Mouse (Mus musculus): ENCODE measurements around the gene Lmcd1. TPM values are rescaled to one million over a fixed set of nuclear protein-coding genes. Genes with fewer than 3 reads are reported as not detected.

Lmcd1 gene
- polyA plus RNA-seq (2012): not detected in 2 replicates

DNA sequence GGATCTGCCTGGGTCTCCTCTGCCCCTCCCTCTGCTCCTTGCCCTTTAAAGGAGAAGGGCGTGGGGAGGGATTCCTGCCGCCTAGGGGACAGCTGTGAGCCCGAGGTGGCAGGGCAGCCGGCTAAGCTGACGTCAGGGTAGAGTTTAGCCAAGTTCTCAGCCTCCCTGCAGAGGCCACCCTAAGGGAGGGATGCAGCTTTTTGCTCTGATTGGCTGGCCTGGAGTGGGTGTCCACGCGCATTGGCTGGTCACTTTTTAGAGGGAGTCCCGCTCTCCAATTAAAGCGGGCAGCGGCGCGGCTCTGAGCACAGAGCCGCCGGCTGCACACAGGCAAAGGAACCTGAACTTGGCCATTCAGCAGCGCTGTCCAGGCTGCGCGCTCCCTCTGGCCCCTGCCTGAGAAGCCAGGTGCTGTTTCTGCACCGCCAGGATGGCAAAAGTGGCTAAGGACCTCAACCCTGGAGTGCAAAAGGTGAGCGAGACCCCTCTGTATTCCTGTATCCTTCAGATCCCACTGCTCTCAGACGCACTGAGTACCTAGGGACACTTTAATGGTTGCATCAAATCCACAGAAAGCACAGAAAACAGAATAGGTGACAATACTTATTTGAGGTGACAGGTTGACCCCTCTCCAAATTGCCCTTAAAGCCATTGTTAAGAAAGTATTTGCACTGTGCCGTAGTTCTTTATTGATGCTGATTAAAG is at the start of gene Lmcd1:
TSS of gene Lmcd1 (plus strand) at position 258 of the 705 bp plus-strand sequence.
- no peak for TF ChIP-seq GATA1 (IDR thresholded peaks at IDR 0.05; ENCODE audit: low read length)

DNA sequence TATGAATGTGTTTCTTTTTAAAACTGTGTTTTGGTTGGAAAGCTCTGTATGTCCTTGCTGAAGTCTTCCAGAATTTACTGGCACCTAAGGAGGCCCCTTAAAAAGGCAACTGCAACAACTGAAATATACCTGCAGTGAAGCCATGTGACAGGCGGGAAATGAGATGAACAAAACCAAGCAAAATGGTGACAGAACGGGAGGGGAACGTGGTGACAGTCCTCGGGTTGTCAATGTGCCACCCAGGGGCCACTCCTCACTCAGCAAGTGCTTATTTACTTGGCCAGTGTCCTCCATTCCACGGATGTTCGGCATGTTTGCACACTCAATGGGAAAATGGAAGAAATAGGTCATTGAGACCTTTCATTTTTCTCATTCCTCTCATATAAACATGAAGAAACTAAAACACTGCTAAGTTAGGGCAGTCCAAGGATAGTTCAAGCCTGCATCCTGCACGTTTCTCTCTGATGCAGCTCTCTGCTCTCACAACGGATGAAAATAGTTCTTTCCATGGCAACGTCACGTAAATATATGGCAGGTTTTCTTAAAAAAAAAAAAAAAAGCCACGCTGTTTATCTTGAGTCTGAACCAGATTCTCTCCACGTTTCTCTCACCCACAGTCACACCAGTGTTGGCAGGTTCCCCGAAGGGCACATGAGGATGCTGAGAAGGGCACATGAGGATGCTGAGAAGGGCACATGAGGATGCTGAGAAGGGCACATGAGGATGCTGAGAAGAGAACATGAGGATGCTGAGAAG is 49.5 kb upstream of the Lmcd1 start:
- TF ChIP-seq GATA1 (IDR thresholded peaks at IDR 0.05; ENCODE audit: low read length): no peak

DNA sequence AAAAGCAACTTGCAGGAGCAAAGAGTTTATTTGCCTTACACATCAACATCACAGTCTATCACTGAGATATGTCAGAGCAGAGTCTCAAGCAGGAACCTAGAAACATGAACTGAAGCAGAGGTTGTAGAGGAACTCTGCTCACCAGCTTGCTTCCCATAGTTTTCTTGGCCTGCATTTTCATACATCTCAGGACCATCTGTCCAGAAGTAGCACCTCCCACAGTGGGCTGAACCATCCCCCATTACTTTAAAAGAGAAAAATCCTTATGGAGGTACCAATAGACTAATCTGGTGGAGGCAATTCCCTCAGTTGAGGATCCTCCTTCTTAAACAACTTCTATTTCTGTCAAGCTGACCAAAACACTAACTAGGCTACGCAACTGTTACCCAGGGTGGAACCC is 36.8 kb upstream of the Lmcd1 start:
- no peak for TF ChIP-seq GATA1 (IDR thresholded peaks at IDR 0.05; ENCODE audit: low read length)

DNA sequence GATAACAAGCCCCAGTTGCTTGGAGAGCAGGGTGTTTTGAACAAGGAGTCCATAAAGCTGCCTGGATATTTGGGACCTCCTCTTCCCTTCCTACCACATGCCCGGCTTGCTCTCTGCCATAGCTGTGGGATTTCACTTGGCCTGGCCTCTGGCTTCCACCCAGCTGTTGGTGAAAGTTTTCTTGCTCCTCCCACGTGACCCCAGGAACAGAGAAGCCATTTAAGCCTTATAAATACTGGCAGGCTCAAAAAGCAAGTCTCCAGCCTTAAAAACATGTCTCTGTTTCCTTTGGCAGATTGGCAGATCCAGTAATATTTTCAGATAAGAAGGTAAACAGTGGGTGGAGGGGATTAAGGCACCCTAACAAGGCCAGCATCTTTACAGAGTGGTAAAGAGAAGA is 31.3 kb upstream of the Lmcd1 start:
- no peak for TF ChIP-seq GATA1 (IDR thresholded peaks at IDR 0.05; ENCODE audit: low read length)

DNA sequence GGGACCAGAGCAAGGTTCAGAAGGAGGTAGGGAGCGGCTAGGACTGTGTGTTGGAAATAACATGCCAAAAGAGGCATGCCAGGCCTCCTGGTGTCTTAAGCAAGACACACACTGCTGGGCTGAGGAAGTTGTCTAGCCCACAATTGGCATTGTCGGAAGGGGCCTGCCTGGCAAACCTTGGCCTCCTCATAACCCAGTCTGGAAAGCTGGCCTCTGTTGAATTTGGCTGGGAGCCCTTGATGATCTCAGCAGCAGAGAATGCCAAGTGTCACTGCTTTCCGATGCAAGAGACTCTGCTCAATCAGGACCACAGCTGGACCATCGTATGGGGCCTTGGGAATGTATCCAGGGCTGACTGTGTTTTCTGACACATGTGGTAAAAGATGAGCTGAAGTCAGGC is 27.9 kb upstream of the Lmcd1 start:
- TF ChIP-seq GATA1 (IDR thresholded peaks at IDR 0.05; ENCODE audit: low read length): no peak

DNA sequence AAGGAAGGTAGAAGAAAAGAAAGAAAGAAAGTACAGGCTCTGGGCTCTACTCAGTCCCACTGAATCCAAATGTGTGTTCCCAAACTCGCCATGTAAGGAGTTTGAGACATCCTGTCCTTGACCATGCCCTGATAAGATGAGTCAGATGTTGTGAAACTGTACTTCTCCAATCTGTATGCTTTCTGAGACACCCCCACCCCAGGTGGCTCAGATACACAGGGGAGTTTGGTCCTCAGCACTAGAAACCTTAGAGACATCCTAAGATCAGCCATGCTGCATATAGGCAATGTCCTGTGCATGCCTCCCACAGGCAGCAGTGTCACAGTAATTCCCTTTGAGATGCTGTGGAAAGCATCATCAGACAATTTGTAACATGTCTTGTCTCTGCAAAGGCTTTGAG is 26.9 kb upstream of the Lmcd1 start:
- TF ChIP-seq GATA1 (IDR thresholded peaks at IDR 0.05; ENCODE audit: low read length): no peak

DNA sequence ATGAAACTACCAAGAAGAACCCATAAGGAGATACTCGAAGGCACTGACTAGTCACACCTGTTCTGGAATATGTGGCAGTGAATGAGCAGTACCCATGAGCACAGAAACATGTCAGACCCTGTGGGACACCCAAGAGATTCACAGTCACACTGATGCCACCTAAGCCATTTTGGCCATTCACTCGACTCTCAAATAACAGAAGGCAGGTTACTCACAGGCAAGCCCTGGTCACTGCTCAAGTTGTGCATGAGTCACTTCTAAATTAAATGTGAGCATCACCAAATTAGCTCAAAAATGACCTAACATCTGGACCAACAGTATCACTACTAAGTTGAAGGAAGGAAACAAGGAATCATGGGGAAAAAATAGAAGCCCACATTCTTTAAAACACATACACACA is 18.6 kb upstream of the Lmcd1 start:
- TF ChIP-seq GATA1 (IDR thresholded peaks at IDR 0.05; ENCODE audit: low read length): no peak

DNA sequence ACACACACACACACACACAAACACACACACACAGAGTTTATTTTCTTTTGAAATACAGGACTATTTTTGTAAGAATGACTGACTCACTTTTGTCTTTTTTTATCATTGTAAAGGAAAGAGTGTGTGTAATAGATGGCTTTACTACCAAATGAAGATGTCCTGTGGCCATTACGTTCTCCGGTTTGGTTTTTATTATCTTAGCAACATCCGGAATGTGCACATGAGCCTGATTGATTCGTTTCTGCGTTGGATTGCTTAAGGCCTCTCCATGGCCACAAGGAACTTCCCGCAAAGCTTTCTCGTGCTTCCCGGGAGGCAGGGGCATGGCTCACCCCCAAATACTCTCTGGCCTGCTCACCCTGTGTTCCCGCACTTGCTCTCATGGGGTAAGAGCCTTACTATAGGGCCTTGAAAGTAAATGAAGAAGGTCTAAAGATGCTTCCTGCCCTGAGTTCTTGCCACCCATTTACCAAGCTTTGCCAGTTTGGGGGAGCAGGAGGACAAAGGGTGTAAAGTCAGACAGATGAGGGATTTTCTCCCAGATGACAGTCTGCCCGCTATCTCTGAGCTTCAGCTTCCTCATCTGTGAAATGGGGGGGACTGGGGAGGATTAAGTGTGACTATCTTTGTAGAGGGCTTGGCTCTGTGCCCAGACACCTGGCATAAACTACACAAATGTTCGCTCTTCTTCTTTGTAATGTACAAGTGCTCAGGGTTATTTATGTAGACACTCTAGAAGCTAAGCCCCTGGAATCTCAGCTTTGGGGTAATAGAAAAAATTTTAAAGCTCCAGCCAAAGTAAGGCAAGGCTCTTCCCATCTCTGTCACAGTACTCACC is 18.0 kb upstream of the Lmcd1 start:
- TF ChIP-seq GATA1 (IDR thresholded peaks at IDR 0.05; ENCODE audit: low read length): no peak

DNA sequence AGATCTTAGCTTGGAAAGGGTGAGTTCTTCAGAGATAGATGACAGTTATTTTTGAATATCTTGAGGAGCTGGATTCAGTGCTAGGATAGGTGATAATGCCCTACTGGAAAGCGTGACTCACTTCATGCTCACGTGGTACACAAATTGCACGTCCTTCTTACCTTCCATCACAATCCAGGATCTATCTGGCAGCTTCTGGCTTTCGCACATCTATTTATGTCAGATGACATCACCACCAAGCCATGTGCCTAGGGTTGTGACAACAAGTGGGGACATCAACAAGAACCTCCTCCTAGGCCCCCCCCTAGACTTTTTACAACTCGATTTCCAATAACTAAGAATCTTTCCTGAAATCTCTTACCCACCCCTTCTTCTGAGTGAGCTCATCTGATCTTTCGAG is 17.0 kb upstream of the Lmcd1 start:
- no peak for TF ChIP-seq GATA1 (IDR thresholded peaks at IDR 0.05; ENCODE audit: low read length)

DNA sequence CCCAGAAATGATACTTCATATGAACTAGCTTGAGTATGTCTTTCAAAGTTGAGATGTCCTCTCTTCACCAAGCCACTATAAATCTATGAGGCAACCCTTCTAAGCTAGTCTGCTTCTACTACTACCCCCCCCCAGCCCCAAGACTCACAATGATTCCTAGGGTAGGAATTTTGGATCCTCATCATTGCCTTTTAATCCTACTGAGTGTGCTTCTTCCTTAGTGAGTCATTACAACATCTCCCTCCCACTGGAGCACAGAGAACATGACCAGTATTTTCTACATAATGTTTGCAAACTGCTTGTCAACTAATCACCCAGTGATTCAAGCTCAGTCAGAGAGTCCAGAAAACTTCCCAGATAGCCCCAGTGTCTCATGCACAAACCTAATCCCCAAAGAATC is 12.5 kb upstream of the Lmcd1 start:
- no peak for TF ChIP-seq GATA1 (IDR thresholded peaks at IDR 0.05; ENCODE audit: low read length)

DNA sequence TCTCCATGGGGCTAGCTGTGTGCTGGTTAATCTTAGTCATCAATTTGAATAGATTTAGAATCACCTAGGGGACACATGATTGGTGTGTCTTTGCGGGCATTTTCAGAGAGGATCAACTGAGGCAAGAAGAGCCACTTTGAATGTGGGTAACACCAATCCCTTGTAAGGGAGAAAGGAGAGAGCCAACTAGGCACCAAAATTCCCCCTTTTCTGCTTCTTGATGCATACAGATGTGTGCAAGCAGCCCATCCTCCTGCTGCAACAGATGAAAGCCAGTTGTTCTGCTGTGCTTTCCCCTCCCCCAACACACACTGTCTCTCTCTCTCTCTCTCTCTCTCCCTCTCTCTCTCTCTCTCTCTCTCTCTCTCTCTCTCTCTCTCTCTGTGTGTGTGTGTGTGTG is 9.2 kb upstream of the Lmcd1 start:
- TF ChIP-seq GATA1 (IDR thresholded peaks at IDR 0.05; ENCODE audit: low read length): no peak

DNA sequence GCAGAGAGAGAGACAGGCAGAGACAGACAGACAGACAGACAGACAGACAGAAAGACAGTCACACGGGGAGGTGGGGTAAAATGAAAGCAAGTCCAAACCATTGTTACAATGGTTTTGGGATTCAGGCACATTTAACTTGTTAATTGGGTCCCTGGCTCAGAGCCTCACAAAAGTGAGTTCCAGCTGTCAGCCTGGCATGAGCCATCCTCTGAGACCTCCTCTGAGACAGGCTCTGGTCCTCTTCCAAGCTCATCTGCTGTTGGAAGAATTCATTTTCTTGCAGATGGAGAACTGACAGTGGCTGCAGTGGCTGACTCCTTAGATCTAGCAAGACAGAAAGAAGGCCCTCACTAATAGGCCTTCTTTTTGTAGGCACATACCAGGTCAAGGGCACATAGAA is 6.9 kb upstream of the Lmcd1 start:
- no peak for TF ChIP-seq GATA1 (IDR thresholded peaks at IDR 0.05; ENCODE audit: low read length)

DNA sequence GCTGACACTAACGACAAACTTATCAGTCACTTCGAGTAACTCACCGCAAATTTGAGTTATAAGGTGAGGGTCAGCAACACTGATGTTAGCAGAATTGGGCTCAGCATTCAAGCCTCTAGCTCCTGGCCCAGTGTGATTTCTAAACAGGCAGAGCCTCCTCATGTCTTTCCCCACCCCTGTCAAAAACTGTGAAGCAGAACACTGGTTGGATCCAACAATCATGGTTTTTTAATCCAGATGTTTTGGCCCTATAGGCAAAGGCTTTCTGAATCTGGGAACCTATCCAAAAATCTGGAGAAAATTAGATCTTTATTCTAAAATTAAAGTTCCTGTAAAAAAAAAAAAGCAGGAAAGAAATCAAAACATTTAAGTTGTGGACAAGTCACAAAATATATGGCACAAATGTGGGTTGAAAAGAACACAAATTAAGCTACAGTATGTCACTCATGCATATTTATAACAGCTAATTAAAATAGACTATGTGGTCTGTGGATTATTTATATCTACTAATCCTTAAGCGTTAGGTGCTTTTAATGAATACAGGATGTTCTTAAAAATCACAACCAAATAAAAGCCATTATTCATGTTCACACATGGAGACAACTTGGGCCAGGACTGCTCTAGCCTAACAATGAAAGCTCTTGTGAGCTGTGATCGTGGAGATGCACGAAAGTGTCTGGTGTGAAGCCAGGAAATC is 5.7 kb upstream of the Lmcd1 start:
- no peak for TF ChIP-seq GATA1 (IDR thresholded peaks at IDR 0.05; ENCODE audit: low read length)

DNA sequence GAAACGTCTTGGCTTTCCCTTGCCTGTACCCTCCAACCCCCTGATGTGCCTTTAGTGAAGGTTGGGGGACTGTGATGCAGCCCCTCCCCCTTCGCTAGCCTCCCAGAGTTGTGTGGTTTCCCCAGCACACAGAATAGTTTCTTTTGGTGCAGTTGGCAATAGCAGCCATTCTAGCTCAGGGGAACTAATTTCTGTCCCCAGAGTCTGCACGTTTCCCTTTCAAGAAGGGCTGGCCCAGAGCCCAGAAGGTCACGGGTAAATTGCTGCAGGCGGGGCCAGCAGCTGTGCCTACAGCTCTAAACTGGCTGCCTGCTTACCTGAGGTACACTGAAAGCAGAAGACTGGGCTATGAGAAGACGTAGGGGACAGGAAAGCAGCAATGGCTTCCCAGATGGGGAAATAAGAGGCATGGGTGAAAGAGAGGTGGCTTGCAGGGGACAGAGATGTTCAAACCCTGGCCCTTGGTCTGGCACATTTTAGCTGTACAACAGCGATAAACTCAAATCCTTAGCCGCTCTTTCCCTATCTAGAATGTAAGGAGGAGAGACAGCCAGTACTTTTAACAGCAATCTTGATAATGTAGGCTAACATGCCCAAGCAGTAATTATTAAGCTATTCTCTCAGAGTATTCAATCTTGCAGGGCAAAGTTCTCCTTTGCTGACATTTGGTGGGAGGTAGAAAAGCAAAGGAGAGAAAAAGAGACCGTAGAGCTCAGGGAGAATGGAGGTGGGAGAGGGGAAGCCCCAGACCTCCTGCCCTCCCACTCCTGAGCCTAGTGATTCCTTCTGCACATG is 900 bp downstream of the Lmcd1 start:
- TF ChIP-seq GATA1 (IDR thresholded peaks at IDR 0.05; ENCODE audit: low read length): no peak

DNA sequence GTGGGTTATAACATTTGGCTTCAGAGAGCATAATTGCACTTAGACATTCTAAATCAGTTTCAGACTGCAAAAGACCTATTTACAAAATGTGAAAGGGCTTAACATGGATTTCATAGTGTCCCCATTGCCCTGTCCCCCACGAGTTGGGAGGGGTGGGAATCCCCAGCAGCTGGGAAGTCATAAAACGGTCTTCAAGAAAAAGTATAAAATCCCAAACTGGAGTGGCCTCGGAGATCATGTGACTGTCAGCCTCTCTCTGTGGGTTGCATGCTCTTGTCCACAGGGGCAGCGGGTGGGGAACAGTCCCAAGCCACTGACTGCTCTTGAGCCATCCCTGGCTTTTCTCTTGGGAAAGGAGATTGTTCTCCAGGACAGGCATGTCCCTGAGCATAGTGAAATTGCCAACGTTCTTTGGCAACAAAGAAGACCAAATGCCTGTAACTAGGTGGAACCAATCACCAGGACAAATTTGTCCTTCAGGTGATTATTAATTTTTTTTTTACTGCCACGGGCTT is 2.2 kb downstream of the Lmcd1 start:
- TF ChIP-seq GATA1 (IDR thresholded peaks at IDR 0.05; ENCODE audit: low read length): no peak
